Mouse (Mus musculus) midbrain, postnatal 0 days (tissue): ENCODE results near the gene Scn7a. TPM values are rescaled to one million over a fixed set of nuclear protein-coding genes. Genes with fewer than 3 reads are reported as not detected.

ENCODE experiments used
- ATAC-seq: fragments of 200-750 bp; cut with Nextera tagmentation; 2 replicates; pipeline ENCODE4 v1.8.0; 2017; ENCODE audit warnings: moderate number of reproducible peaks, mild to moderate bottlenecking, moderate TSS enrichment, moderate library complexity; ENCODE audit not compliant: low FRiP score
- DNase-seq: peaks from one replicate; pipeline ENCODE4 v3.0.0-alpha.2; 2015; ENCODE audit warnings: low spot score
- H3K27ac ChIP-seq: fragments of 300-500 bp; sonication (generic); 2 replicates; pipeline ENCODE4 v1.5.1; 2014; ENCODE audit warnings: low read depth, mild to moderate bottlenecking, low read length, mixed read lengths
- H3K27me3 ChIP-seq: fragments of 300-500 bp; sonication (generic); 2 replicates; pipeline ENCODE4 v1.6.1; 2014; ENCODE audit warnings: low read length, control low read depth, mixed read lengths; ENCODE audit not compliant: insufficient read depth
- H3K36me3 ChIP-seq: fragments of 300-500 bp; sonication (generic); 2 replicates; pipeline ENCODE4 v1.6.1; 2014; ENCODE audit warnings: low read length, control low read depth, mixed read lengths; ENCODE audit not compliant: insufficient read depth
- H3K4me1 ChIP-seq: fragments of 300-500 bp; sonication (generic); 2 replicates; pipeline ENCODE4 v1.6.1; 2014; ENCODE audit warnings: mild to moderate bottlenecking, control low read depth, antibody characterized with exemption, low read length, mixed read lengths; ENCODE audit not compliant: insufficient read depth
- H3K4me2 ChIP-seq: fragments of 300-500 bp; sonication (generic); 2 replicates; pipeline ENCODE4 v1.6.1; 2014; ENCODE audit warnings: low read depth, mild to moderate bottlenecking, low read length, mixed read lengths; ENCODE audit not compliant: poor library complexity, severe bottlenecking
- H3K4me3 ChIP-seq: fragments of 300-500 bp; sonication (generic); 2 replicates; pipeline ENCODE4 v1.5.1; 2014; ENCODE audit warnings: low read depth, mild to moderate bottlenecking, low read length, moderate library complexity
- H3K9ac ChIP-seq: fragments of 300-500 bp; sonication (generic); replicated peaks from 2 replicates; pipeline ENCODE4 v1.6.1; 2014; ENCODE audit warnings: mild to moderate bottlenecking, low read length, moderate library complexity, mixed read lengths; ENCODE audit not compliant: poor library complexity, severe bottlenecking
- H3K9me3 ChIP-seq: fragments of 300-500 bp; sonication (generic); 2 replicates; pipeline ENCODE4 v1.6.1; 2016; ENCODE audit warnings: low read length, control low read depth
- CTCF ChIP-seq: IDR thresholded peaks from 2 replicates; pipeline ENCODE4 v1.5.1; 2016; ENCODE audit warnings: antibody characterized with exemption, mild to moderate bottlenecking
- WGBS: fragments of 180-500 bp; shearing (Covaris S2); extraction: QIAGEN DNeasy Blood & Tissue Kit; methylation state at CpG from one replicate; pipeline ENCODE4 v1.1.7; 2014; 5-methylcytosine and 5-hydroxymethylcytosine counted together
- polyA plus RNA-seq: library from polyadenylated mRNA; unstranded; fragments of >200 nt; fragmentation: Nextera tagmentation; extraction: Ambion mirVana; gene quantifications from 2 replicates; pipeline ENCODE4 v1.2.1, GENCODE M21; 2015
- total RNA-seq: library from RNA; depleted of rRNA; stranded (reverse); fragments of >200 nt; gene quantifications from 2 replicates; pipeline ENCODE4 v1.2.3, GENCODE M21; 2014; rRNA removed

Scn7a gene
- 0.55 and 0.76 TPM in 2 replicates for total RNA-seq
- polyA plus RNA-seq = 0.26 and 0.27 TPM in 2 replicates

GRCm38 (mm10) chr2:66784765-66785164, at the start of gene Scn7a:
TSS of gene Scn7a (minus strand) at chr2:66784914.
- no peak for DNase-seq
- Histone ChIP-seq H3K4me3 (no peak within 1 kb of the TSS), H3K9me3 (no peaks in the 10 kb centered on the region), H3K36me3 (no peaks in the 10 kb centered on the region), H3K9ac (no peak within 1 kb of the TSS), H3K4me1 (no peaks in the 10 kb centered on the region), H3K4me2 (no peak within 1 kb of the TSS), H3K27ac (no peak within 1 kb of the TSS), H3K27me3 (no peaks in the 10 kb centered on the region)
- no peak for ATAC-seq
- 39% methylated on average over 6 of the region's 6 CpGs for WGBS
- no peak for TF ChIP-seq CTCF

GRCm38 (mm10) chr2:66827729-66828128, 43.0 kb upstream of the Scn7a start:
- Histone ChIP-seq H3K9me3 (no peaks in the 10 kb centered on the region), H3K9ac (no peak overlapping the region), H3K4me1 (no peaks in the 10 kb centered on the region), H3K27ac (no peak overlapping the region), H3K36me3 (no peaks in the 10 kb centered on the region), H3K4me3 (no peak overlapping the region), H3K4me2 (no peak overlapping the region), H3K27me3 (no peaks in the 10 kb centered on the region)
- no peak for TF ChIP-seq CTCF
- no peak for ATAC-seq
- 88% methylated on average over 1 of the region's 1 CpGs for WGBS
- no peak for DNase-seq

- Histone ChIP-seq H3K4me2 (no peak overlapping the region), H3K9me3 (no peaks in the 10 kb centered on the region), H3K36me3 (no peaks in the 10 kb centered on the region), H3K27me3 (no peaks in the 10 kb centered on the region), H3K27ac (no peak overlapping the region), H3K4me1 (no peaks in the 10 kb centered on the region), H3K4me3 (no peak overlapping the region), H3K9ac (no peak overlapping the region)
- WGBS = 32% methylated on average over 7 of the region's 7 CpGs
- TF ChIP-seq CTCF = peak; percentile 81
- DNase-seq (peak; percentile 56), ATAC-seq (no peak)
Observed at GRCm38 (mm10) chr2:66819862-66820559, 35.3 kb upstream of the Scn7a start.

GRCm38 (mm10) chr2:66799676-66800249, 15.0 kb upstream of the Scn7a start:
- no peaks in the 10 kb centered on the region for H3K4me1 ChIP-seq
- 43% methylated on average over 4 of the region's 4 CpGs for WGBS
- H3K27me3 ChIP-seq = no peaks in the 10 kb centered on the region
- H3K36me3 ChIP-seq = no peaks in the 10 kb centered on the region
- DNase-seq (peak; percentile 66), ATAC-seq (no peak)
- TF ChIP-seq CTCF = peak; percentile 78
- no peak overlapping the region for H3K9ac ChIP-seq
- H3K4me2 ChIP-seq = no peak overlapping the region
- no peak overlapping the region for H3K27ac ChIP-seq
- H3K4me3 ChIP-seq = no peak overlapping the region
- no peaks in the 10 kb centered on the region for H3K9me3 ChIP-seq

- WGBS = 84% methylated on average over 1 of the region's 1 CpGs
- H3K9ac ChIP-seq = no peak overlapping the region
- H3K4me3 ChIP-seq = no peak overlapping the region
- TF ChIP-seq CTCF = no peak
- no peaks in the 10 kb centered on the region for H3K27me3 ChIP-seq
- no peaks in the 10 kb centered on the region for H3K9me3 ChIP-seq
- no peaks in the 10 kb centered on the region for H3K36me3 ChIP-seq
- H3K4me1 ChIP-seq = no peaks in the 10 kb centered on the region
- H3K27ac ChIP-seq = no peak overlapping the region
- DNase-seq (no peak), ATAC-seq (no peak)
- no peak overlapping the region for H3K4me2 ChIP-seq
Observed at GRCm38 (mm10) chr2:66797493-66797892, 12.8 kb upstream of the Scn7a start.

GRCm38 (mm10) chr2:66791629-66792028, 6.9 kb upstream of the Scn7a start:
- Histone ChIP-seq H3K9me3 (no peaks in the 10 kb centered on the region), H3K36me3 (no peaks in the 10 kb centered on the region), H3K4me2 (no peak overlapping the region), H3K4me3 (no peak overlapping the region), H3K9ac (no peak overlapping the region), H3K27ac (no peak overlapping the region), H3K4me1 (no peaks in the 10 kb centered on the region), H3K27me3 (no peaks in the 10 kb centered on the region)
- no peak for TF ChIP-seq CTCF
- ATAC-seq (no peak), DNase-seq (no peak)
- 91% methylated on average over 1 of the region's 1 CpGs for WGBS
